Mouse (Mus musculus) thymus, postnatal 14 days (tissue): ENCODE results near the gene Tceanc.
A peak's percentile ranks its signal among the peaks of the same experiment; 100 is the strongest.

Source experiments
- DNase-seq: peaks from one replicate; pipeline ENCODE4 v3.0.0; 2021

The Tceanc gene

GRCm38 (mm10) chrX:166479365-166479983, 38.9 kb downstream of the Tceanc start, which contains the start of gene Rab9:
Gene Rab9 (minus strand): TSS chrX:166479867.
- peak; percentile 97 for DNase-seq

GRCm38 (mm10) chrX:166478631-166479364, 39.6 kb downstream of the Tceanc start:
- DNase-seq: no peak

- DNase-seq: no peak
Measured at GRCm38 (mm10) chrX:166477393-166477792, 41.0 kb downstream of the Tceanc start.

GRCm38 (mm10) chrX:166472612-166473011, 45.8 kb downstream of the Tceanc start:
- DNase-seq: no peak

- no peak for DNase-seq
Measured at GRCm38 (mm10) chrX:166468321-166468720, 50.0 kb downstream of the Tceanc start.

GRCm38 (mm10) chrX:166455525-166455924, 62.8 kb downstream of the Tceanc start:
- no peak for DNase-seq

- no peak for DNase-seq
Measured at GRCm38 (mm10) chrX:166454331-166454730, 64.0 kb downstream of the Tceanc start.

- DNase-seq: no peak
Measured at GRCm38 (mm10) chrX:166453532-166453931, 64.8 kb downstream of the Tceanc start.
